Mouse (Mus musculus) forebrain, postnatal 0 days (tissue): ENCODE data around the gene Nme4. TPM values are rescaled to one million over a fixed set of nuclear protein-coding genes. Genes with fewer than 3 reads are reported as not detected.
A peak's percentile ranks its signal among the peaks of the same experiment; 100 is the strongest.

Experiments used
- ATAC-seq: fragments of 200-750 bp; cut with Nextera tagmentation; 2 replicates; pipeline ENCODE4 v1.8.0; 2017; ENCODE audit warnings: mild to moderate bottlenecking, moderate library complexity
- DNase-seq: peaks from one replicate; pipeline ENCODE4 v3.0.0-alpha.2; 2015
- H3K27ac ChIP-seq: fragments of 300-500 bp; sonication (generic); 2 replicates; pipeline ENCODE4 v1.5.1; 2014; ENCODE audit warnings: low read depth, mild to moderate bottlenecking, antibody characterized with exemption, low read length, moderate library complexity, mixed read lengths
- H3K27me3 ChIP-seq: fragments of 300-500 bp; sonication (generic); 2 replicates; pipeline ENCODE4 v1.6.1; 2014; ENCODE audit warnings: mild to moderate bottlenecking, low read length, mixed read lengths; ENCODE audit not compliant: insufficient read depth
- H3K36me3 ChIP-seq: fragments of 300-500 bp; sonication (generic); 2 replicates; pipeline ENCODE4 v1.6.1; 2014; ENCODE audit warnings: mild to moderate bottlenecking, moderate library complexity; ENCODE audit not compliant: insufficient read depth
- H3K4me1 ChIP-seq: fragments of 300-500 bp; sonication (generic); 2 replicates; pipeline ENCODE4 v1.6.1; 2014; ENCODE audit warnings: antibody characterized with exemption; ENCODE audit not compliant: insufficient read depth
- H3K4me2 ChIP-seq: fragments of 300-500 bp; sonication (generic); 2 replicates; pipeline ENCODE4 v1.6.1; 2014; ENCODE audit warnings: low read depth, mild to moderate bottlenecking, moderate library complexity
- H3K4me3 ChIP-seq: fragments of 300-500 bp; sonication (generic); 2 replicates; pipeline ENCODE4 v1.5.1; 2014; ENCODE audit warnings: low read depth, low read length, mixed read lengths
- H3K9ac ChIP-seq: fragments of 300-500 bp; sonication (generic); 2 replicates; pipeline ENCODE4 v1.6.1; 2014; ENCODE audit warnings: mild to moderate bottlenecking
- H3K9me3 ChIP-seq: fragments of 300-500 bp; sonication (generic); 2 replicates; pipeline ENCODE4 v1.6.1; 2016; ENCODE audit warnings: low read length
- CTCF ChIP-seq: sonication (generic); IDR thresholded peaks from 2 replicates; pipeline ENCODE4 v1.5.1; 2016; ENCODE audit warnings: antibody characterized with exemption, control low read depth, low read depth
- WGBS: fragments of 180-500 bp; shearing (Covaris S2); extraction: QIAGEN DNeasy Blood & Tissue Kit; methylation state at CpG from one replicate; pipeline ENCODE4 v1.1.7; 2014; 5-methylcytosine and 5-hydroxymethylcytosine counted together
- polyA plus RNA-seq: library from polyadenylated mRNA; unstranded; fragments of >200 nt; fragmentation: Nextera tagmentation; extraction: Ambion mirVana; gene quantifications from 2 replicates; pipeline ENCODE4 v1.2.1, GENCODE M21; 2015
- total RNA-seq: library from RNA; depleted of rRNA; stranded (reverse); fragments of >200 nt; gene quantifications from 2 replicates; pipeline ENCODE4 v1.2.3, GENCODE M21; 2014; rRNA removed

The Nme4 gene
- total RNA-seq (9.5 and 16.0 TPM in 2 replicates), polyA plus RNA-seq (11.4 and 12.9 TPM in 2 replicates)

DNA sequence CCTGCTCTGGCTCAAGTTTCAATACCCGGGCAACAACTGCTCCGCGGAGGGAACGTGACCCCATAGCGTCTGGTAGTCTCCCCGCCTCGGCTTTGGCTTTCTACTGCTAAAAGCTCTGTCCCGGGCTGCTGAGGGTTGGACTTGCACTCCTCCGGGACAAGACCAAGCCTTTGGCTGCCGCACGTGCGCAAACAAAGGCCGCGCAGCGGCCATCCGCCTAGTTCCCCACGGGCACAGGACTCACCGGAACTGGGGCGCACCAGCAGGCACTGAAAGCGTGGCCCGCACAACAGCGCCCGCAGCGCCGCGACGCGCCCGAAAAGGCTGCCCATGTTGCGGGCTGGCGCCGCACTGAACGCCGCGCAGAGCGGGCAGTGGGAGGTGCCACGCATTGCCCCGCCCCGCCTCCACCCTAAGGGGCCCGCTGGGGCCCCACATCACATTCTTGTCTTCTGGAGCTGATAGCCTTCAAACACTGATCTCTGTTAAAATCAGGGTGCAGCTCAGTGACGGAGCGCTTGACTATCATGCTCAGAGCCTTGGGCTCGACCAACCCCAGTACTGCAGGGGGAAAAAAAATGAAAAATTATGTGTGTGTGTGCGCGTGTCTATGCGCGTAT lies at the start of gene Nme4:
Gene Nme4 (minus strand): TSS at position 482 of the 620 bp plus-strand sequence.
- no peaks in the 10 kb centered on the region for H3K27me3 ChIP-seq
- DNase-seq: peak; percentile 79
- TF ChIP-seq CTCF: peak; percentile 7; the same call in 1 of the 2 replicates
- peak within 1 kb of the TSS; percentile 88 for H3K4me2 ChIP-seq
- peak within 1 kb of the TSS; percentile 66 for H3K27ac ChIP-seq
- 3% methylated on average over 47 of the region's 47 CpGs for WGBS
- H3K9me3 ChIP-seq: no peaks in the 10 kb centered on the region
- no peaks in the 10 kb centered on the region for H3K4me1 ChIP-seq
- peak within 1 kb of the TSS; percentile 54 for H3K4me3 ChIP-seq
- H3K36me3 ChIP-seq: no peaks in the 10 kb centered on the region; the same call in 1 of the 2 replicates
- peak within 1 kb of the TSS; percentile 70 for H3K9ac ChIP-seq
- ATAC-seq: peak; percentile 79

DNA sequence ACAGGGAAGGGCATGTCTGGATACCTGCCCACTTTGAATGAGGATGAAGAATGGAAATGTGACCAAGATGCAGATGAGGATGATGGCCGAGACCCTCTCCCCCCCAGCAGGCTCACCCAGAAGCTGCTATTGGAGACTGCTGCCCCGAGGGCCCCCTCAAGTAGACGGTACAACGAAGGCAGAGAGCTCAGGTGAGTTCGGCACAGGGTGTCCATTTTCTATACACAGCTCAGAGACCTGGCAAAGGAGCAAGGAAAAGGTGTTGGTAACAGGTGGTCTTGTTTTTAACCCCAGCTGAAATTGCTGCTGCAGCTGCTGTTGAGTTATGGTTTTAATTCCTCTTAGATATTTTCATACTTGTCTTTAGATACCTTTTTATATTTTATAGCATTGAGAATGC lies 48.0 kb upstream of the Nme4 start:
- no peak overlapping the region for H3K4me2 ChIP-seq
- peaks cover 22% of the 10 kb centered on the region for H3K36me3 ChIP-seq
- peaks cover 13% of the 10 kb centered on the region; the same call in 1 of the 2 replicates for H3K4me1 ChIP-seq
- no peak overlapping the region for H3K9ac ChIP-seq
- no peaks in the 10 kb centered on the region for H3K9me3 ChIP-seq
- TF ChIP-seq CTCF: no peak
- no peak overlapping the region for H3K4me3 ChIP-seq
- no peak overlapping the region for H3K27ac ChIP-seq
- WGBS: 92% methylated on average over 5 of the region's 5 CpGs
- DNase-seq: no peak
- no peaks in the 10 kb centered on the region for H3K27me3 ChIP-seq
- no peak for ATAC-seq

DNA sequence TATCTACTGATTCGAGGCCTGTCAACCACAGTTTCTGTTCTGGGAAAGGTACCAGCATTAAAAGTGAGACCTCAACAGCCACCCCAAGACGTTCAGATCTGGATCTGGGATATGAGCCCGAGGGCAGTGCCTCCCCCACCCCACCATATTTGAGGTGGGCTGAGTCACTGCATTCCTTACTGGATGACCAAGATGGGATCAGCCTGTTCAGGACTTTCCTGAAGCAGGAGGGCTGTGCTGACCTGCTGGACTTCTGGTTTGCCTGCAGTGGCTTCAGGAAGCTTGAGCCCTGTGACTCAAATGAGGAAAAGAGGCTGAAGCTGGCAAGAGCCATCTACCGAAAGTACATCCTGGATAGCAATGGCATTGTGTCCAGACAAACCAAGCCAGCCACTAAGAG lies 47.4 kb upstream of the Nme4 start:
- no peaks in the 10 kb centered on the region for H3K9me3 ChIP-seq
- H3K4me1 ChIP-seq: peaks cover 13% of the 10 kb centered on the region; the same call in 1 of the 2 replicates
- ATAC-seq (no peak), DNase-seq (no peak)
- no peaks in the 10 kb centered on the region for H3K27me3 ChIP-seq
- no peak overlapping the region for H3K4me2 ChIP-seq
- no peak for TF ChIP-seq CTCF
- WGBS: 93% methylated on average over 4 of the region's 4 CpGs
- H3K4me3 ChIP-seq: no peak overlapping the region
- H3K9ac ChIP-seq: no peak overlapping the region
- H3K36me3 ChIP-seq: peaks cover 22% of the 10 kb centered on the region
- H3K27ac ChIP-seq: no peak overlapping the region

DNA sequence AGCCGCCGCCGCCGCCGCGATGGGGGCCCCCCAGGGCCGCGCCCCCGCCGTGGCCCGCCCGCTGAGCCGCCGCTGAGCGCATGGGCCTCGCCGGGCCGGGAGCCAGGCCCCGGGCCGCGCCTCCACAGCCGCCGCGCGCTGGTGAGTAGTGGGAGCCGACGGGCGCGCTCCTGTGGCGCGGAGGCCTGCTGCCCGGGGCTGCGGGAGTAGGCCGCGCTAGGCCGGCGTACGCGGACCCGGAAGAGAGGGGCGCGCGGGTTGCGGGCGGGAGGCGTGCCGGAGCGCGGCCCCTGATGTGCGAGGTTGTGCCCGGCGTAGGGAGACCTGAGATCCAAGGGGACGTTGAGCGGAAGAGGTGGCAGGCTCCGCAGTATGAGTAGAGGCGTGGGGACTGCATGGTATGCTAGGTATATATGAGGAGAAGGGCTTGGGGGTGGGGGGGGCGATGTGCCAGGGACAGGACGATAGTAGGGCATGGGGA lies 43.5 kb upstream of the Nme4 start:
- Histone ChIP-seq H3K4me1 (peaks cover 13% of the 10 kb centered on the region; the same call in 1 of the 2 replicates), H3K9ac (peak overlapping the region; percentile 93), H3K9me3 (no peaks in the 10 kb centered on the region), H3K4me2 (peak overlapping the region; percentile 78), H3K27ac (peak overlapping the region; percentile 94), H3K36me3 (peaks cover 13% of the 10 kb centered on the region), H3K4me3 (peak overlapping the region; percentile 95), H3K27me3 (no peaks in the 10 kb centered on the region)
- TF ChIP-seq CTCF: no peak
- ATAC-seq (peak; percentile 67), DNase-seq (peak; percentile 65)
- WGBS: 4% methylated on average over 54 of the region's 58 CpGs

DNA sequence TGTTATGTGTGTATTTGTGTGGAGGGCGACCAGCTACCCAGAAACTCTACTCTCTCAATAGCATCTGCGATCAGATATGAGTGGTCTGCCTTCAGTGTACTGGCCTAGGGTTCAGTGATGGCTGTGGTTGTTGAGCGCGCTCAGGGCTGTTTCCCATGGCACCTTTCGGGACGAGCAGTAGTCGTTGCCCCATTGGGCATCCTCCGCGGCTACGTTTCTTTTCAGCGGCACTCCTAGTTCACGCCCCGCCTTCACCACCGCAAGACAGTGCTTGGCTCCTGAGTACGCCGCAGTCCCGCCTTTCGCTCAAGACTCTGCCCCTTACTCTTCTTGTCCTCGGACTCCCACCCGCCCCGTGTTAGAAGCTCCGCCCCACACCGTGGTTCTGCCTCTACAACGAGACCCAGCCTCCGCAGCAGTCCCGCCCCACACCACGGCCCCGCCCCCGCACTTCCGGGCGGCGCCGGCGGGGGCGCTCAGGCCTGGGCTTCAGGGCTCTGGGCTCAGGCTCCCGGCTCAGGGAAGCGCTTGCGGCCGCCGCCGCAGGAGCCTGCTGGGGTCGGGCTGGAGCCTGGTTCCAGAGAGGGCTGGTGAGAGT lies 42.9 kb upstream of the Nme4 start, which contains the start of gene Axin1:
Gene Axin1 (plus strand): TSS at position 450 of the 598 bp plus-strand sequence.
- H3K4me3 ChIP-seq: peak within 1 kb of the TSS; percentile 95
- H3K4me1 ChIP-seq: peaks cover 13% of the 10 kb centered on the region; the same call in 1 of the 2 replicates
- peak within 1 kb of the TSS; percentile 93 for H3K9ac ChIP-seq
- H3K36me3 ChIP-seq: peaks cover 9% of the 10 kb centered on the region
- WGBS: under 1% methylated on average over 42 of the region's 42 CpGs
- peak; percentile 76 for TF ChIP-seq CTCF
- ATAC-seq (peak; percentile 98), DNase-seq (peak; percentile 97)
- H3K27ac ChIP-seq: peak within 1 kb of the TSS; percentile 94
- no peaks in the 10 kb centered on the region for H3K27me3 ChIP-seq
- H3K9me3 ChIP-seq: no peaks in the 10 kb centered on the region
- H3K4me2 ChIP-seq: peak within 1 kb of the TSS; percentile 78

DNA sequence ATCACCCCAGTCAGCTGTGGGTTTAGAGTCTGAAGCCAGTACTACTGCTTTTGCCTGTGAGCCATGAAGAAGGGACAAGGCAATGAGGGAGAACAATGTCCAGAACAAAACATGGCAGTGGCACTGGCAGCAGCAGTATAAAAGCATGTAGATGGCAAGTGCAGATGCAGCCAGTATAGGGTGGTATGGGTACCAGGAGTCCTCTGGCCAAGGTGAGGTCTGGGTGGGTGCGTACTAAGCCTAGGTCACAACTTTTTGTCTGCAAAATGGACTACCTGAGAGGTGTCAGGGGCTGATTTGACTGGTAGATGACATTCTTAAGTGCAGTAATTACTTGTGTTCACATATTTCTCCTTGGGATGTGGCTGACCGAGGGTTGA lies 42.3 kb upstream of the Nme4 start:
- H3K9me3 ChIP-seq: no peaks in the 10 kb centered on the region
- peaks cover 13% of the 10 kb centered on the region; the same call in 1 of the 2 replicates for H3K4me1 ChIP-seq
- TF ChIP-seq CTCF: no peak
- peak overlapping the region; percentile 94; the same call in 1 of the 2 replicates for H3K27ac ChIP-seq
- H3K4me2 ChIP-seq: peak overlapping the region; percentile 78
- no peak for ATAC-seq
- WGBS: 75% methylated on average over 2 of the region's 2 CpGs
- H3K9ac ChIP-seq: 0 out of 2 replicates have a peak overlapping the region, but pooled peaks have one; percentile 93
- no peaks in the 10 kb centered on the region for H3K27me3 ChIP-seq
- DNase-seq: no peak
- H3K36me3 ChIP-seq: peaks cover 3% of the 10 kb centered on the region
- peak overlapping the region; percentile 95 for H3K4me3 ChIP-seq
